Mouse (Mus musculus) gonadal fat pad, adult 2 months (tissue): ENCODE measurements around the gene Txndc8. TPM values are rescaled to one million over a fixed set of nuclear protein-coding genes. Genes with fewer than 3 reads are reported as not detected.

ENCODE experiments used
- DNase-seq: peaks from one replicate; pipeline ENCODE4 v3.0.0-alpha.2; 2012; ENCODE audit warnings: low read depth
- polyA plus RNA-seq: library from polyadenylated mRNA; depleted of rRNA; stranded (reverse); fragments of >200 nt; gene quantifications from 2 replicates; pipeline ENCODE4 v1.2.3, GENCODE M21; 2012; rRNA removed

Gene Txndc8
- polyA plus RNA-seq, 1 experiment = 0.28 TPM

DNA sequence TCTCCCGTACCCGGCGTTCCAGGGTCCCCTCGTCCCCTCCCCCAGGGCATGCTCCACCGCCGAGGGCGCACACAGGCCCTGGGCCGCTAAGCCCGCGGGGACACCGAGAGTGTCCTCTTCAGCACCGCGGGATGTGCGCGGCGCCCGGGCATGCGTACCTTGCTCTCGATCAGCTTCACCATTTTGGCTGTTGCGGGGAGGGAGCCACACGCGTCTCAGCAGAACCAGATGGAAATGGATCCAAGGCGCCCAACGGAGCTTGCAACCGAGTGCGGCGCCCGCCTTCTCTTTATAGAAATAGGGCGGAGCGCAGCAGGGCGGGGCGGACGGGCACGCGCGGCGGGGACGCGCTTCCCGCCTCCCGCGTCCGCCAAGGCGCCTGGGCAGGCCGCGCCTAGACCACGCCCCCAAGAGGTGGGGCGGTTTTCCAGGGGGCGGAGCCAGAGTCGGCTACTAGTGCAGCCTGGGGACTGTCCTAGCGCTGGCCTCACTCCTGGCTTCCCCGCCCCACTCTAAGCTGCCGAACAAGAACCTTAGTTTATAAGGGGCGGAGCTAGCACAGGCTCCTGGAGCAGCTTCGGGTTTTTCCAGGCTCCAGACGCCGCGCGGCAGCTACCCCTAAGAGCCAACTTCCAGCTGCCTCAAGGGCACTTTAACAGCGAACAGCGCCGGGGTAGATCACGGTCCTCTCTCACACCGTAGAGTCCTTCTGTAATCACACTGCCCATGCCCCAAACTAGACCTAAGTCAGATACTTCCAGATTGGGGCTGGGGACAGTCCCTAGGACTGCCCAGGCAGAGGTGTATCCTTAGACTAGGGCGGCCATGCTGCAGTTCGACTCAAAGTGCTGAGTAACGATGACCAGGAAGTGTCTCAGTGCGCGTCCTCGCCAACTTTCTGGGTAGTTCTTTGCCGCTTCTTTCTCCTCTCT is 52.6 kb downstream of the Txndc8 start, which contains the start of gene Txn1:
Txn1 (minus strand) TSS at position 383 of the 932 bp plus-strand sequence.
- DNase-seq = peak; percentile 79

GRCm38 (mm10) chr4:57955544-57955958 is 53.4 kb downstream of the Txndc8 start:
- DNase-seq = no peak

DNA sequence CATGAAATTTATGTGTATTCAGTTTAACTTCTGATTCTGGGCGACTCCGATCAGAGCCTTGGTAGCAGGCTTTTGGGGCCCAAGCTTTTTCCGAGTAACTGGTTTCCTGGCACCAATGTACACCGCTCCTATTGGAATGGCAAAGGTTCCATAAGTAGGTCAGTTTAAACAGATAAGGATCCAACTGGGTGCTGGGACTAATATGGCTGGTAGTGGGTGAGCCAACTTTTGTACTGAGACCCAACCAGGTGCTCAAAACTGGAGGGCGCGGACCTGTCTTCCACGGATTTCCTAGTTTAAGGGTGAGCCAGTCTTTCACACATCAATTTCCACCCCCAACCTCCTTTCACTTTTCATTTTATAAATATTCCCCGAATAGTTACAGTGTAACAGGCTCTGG is 53.9 kb downstream of the Txndc8 start:
- no peak for DNase-seq

DNA sequence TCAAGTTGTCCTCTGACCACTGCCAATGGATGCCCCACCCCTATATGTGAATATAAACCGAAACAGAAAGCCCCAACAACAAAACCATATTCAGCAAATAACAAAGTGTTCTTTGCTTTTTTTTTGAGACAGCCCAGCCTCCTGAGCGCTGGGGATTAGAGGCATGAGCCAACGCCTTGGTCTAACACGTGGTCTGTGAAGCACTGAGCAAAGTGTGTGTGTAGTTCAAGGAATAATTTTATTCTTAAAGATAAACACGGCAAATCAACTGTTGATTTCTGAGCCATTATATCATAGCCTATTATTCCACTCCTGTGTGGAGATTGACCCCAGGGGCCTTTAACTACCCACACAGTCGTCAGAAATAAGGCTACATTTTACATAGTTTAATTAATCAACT is 54.3 kb downstream of the Txndc8 start:
- DNase-seq = no peak

- no peak for DNase-seq
These were observed 55.1 kb downstream of the Txndc8 start for GRCm38 (mm10) chr4:57953796-57954195.

DNA sequence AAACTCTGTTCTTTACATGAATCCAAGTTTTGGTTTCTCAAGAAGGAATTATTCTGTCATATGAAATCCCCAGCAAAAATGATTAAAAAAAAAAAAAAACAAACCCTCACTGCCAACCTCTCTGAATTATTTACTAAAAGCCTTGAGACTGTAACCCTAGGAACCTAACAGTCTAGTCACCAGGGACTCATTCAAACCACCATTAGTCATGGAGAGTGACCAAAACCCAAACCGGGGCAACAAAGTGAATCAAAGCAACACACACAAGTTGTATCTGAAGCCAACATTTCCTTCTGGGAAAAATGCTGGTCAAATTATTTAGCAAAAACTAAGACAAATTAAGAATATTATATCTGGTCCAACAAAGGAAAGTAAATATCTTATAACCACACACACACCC is 56.0 kb downstream of the Txndc8 start:
- DNase-seq = no peak

DNA sequence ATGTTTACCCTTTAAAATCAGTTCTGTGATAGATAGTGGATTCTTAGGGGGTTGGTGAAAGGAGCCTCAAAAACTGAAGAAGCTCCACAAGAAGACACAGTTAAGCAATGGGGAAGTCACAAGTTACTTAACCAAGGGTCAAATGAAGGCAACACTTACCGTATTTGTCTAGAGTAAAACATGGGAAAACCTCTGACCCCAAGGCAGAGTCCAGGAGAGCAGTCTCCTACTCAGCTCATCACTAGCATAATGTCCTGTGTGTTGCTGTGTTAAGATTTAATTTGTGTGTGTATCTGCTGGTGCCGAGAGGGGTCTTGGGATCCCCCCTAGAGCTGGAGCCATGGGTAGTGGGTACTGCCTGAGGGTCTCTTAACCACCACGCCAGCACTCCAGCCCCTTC is 56.5 kb downstream of the Txndc8 start:
- no peak for DNase-seq

GRCm38 (mm10) chr4:57949866-57950265 is 59.1 kb downstream of the Txndc8 start:
- DNase-seq = no peak

- DNase-seq = no peak
These were observed 61.4 kb downstream of the Txndc8 start for GRCm38 (mm10) chr4:57947476-57947875.

DNA sequence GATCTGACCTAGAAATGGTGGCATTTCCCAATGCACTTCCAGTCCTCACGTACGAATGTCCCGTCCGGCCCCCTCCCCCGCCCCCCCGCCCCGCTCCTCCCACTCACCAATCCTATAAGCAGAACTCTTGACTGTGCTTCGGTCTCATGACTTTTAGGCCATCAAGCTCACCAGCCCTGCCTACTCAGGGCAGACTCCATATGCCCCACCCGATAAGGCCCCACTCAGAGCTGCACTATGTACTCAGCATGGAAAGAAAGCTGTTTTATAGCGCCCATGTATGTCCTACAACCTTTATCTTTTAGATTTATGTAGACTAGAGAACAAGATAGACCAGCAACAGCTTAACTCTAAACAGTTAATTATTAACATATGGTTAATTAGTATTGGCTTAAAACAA is 61.9 kb downstream of the Txndc8 start:
- DNase-seq = no peak

GRCm38 (mm10) chr4:57942892-57943291 is 66.0 kb downstream of the Txndc8 start:
- no peak for DNase-seq

DNA sequence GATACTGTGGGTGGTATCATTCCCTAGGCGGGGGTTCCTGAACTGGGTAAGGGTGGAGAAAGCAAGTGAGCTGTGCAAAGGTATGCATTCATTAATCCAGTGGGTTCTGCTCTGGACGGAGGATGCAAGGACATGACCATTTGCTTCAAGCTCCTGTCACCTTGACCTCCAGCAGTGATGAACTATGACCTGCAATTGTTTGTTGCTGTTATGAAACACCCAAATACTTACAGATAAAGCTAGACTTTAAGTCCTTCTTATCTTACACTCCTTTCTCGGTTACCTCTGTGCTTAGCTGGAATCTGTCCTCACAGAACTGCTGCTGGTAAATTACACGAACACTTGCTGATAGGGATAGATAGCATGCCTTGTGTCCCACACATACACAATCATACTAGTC is 68.3 kb downstream of the Txndc8 start:
- DNase-seq = no peak

GRCm38 (mm10) chr4:57937292-57937691 is 71.6 kb downstream of the Txndc8 start:
- no peak for DNase-seq

DNA sequence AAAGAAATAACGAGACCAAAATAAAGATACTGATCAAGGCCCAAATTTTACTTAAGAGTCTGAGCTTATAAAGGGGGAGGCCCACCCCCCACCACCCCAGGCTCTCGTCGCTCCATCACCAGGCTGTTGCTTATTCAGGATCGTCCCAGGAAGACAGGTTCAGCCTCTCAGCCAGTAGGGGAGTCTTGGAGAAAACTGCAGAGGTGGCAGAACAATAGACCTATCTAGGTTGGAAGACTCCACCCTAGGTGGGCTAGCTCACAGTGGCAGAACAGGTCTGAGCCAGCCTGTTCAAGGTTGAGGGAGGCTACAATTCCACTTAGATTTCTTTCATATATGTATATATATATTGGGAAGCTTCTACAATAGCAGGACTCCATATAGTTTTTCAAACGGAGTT is 74.7 kb downstream of the Txndc8 start:
- no peak for DNase-seq

Other genes starting within 250 kb of the Txndc8 start
- gene D630039A03Rik, start 92.8 kb downstream of the Txndc8 start, polyA plus RNA-seq = 6.5 and 11.8 TPM in 2 replicates
- gene Txn1, start 52.7 kb downstream of the Txndc8 start, polyA plus RNA-seq = 169 and 174 TPM in 2 replicates
- 12.2 and 15.1 TPM in 2 replicates for gene Svep1, start 197.7 kb upstream of the Txndc8 start, polyA plus RNA-seq